Mouse (Mus musculus): ENCODE data around the gene Babam2.
"Not testable (repeated sequence)": the region's sequence is repeated elsewhere in the genome, so short reads cannot be mapped to it uniquely, and the experiment has no call there.

Babam2 gene

DNA sequence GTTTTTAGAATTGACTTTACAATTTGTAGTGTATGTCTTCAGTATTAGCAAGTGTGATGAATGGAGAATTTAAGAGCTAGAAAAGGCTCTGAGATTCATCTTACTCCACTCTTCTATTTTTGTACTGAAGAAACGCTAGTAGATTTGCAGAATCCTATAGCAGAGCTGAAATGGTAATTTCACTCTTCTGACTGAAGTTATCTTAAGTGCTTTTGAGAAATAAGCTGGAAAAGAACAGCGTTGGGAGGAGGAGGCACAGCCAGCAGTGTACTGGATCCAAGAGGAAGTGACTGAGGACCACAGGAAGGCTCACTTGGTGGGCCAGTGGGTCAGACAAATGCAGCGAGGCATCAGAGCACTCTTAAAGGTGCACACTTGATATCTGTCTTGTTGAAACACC, 90.1 kb downstream of the Babam2 start:
- no peak for DNase-seq

DNA sequence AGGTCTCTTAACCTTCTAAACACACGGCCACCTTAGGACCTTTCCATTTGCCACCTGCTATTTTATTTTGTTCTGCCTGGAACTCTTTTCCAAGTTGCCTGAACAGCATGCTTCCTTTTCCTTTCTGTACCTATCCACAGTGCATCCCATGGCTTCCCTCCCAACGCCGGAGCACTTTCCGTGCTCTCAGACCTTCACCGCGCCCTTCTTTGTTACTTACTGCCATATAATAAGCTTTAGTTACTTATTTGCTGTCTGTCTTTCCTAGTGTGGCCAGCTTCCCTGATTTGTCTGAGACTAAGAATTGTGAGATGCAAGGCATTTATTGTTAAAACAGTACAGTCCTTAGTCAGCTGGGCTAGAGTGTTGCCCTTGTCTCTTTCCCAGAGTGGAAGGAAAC, 94.9 kb downstream of the Babam2 start:
- DNase-seq: no peak

DNA sequence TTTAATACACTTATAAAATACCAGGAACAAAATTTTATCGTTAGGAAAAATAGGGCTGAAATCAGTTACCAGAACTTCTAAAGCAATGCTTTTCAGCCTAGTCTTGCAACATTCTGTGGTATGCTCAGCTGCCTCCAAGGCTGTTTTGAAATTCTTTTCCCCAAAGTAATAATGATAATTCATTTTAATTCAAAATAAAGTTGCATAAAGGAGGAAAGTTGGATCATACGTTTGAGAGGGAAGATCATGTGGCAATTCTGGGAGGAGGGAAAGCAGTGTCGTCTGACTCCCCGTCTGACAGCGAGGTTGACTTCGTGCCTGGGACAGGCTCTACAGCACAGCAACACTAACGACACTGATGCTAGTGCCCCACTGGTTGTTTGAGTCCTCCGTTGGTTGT, 95.4 kb downstream of the Babam2 start:
- no peak for DNase-seq

DNA sequence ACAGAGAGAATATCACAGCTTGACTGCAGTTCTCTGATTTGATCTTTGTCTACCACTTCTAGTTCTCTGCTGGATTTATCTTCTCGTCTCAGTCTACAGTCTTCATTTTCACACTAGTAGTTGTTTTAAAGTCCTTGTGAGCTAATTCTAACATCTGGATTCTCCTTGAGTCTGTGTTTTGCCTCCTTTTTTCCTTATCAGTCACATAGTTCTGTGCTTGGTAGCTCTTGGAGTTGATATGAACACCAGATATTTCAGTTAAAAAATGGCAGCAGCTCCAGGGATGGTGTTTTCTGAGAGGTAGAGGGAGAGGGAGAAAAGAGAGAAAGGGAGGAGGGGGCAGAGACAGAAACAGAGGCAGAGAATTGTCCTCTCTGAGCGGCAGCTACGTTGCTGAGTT, 97.9 kb downstream of the Babam2 start:
- no peak for DNase-seq

DNA sequence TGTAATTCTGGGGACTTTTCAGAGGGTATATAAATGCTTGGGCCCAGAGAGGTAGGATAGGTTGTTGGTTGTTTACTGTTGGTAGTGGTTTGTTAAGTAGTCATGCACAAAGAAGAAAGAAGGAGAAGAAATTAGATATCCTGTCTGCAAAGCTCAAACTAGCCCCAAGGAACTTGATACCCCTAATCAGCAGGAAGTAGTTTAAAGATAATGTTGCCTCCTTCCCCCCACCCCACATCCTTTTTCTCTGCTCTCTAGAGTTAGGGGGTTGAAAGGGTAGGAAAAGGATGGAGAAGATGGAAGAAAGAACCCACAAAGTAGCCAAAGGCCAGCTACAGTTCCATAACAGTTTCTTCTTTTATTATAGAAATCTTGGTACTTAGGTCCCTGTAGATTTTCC, 99.5 kb downstream of the Babam2 start:
- DNase-seq: no peak

DNA sequence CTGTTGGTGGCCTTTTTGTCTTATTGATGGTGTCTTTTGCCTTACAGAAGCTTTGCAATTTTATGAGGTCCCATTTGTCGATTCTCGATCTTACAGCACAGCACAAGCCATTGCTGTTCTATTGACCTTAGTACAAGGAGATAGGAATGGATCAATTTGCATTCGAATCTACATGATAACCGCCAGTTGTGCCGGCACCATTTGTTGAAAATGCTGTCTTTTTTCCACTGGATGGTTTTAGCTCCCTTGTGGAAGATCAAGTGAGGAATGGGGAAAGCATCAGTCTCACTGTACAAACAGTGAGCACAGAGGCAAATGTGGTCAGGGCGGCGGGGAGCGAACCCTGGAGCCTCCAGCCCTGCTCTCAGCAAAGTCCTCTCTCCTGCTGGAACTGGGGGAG, 106.7 kb downstream of the Babam2 start:
- not testable (repeated sequence) for DNase-seq

DNA sequence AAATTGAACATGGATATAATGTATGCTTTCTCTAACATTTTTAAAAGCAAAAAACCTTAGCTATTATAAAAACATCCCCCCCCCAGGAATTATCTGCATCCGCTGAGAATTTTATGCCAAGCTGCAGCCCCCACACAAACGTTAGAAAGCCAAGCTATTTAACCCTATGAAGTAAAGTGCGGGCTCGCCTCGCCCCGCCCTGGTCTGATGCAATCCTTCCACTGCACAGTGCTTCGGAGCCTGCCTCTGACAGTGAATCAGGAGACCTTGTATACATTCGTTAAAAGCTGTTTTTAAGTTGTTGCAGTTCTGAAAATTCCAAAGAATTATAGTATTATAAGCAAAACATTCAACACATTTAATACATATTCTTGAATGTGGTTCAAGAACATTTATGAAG, 107.3 kb downstream of the Babam2 start:
- DNase-seq: no peak

DNA sequence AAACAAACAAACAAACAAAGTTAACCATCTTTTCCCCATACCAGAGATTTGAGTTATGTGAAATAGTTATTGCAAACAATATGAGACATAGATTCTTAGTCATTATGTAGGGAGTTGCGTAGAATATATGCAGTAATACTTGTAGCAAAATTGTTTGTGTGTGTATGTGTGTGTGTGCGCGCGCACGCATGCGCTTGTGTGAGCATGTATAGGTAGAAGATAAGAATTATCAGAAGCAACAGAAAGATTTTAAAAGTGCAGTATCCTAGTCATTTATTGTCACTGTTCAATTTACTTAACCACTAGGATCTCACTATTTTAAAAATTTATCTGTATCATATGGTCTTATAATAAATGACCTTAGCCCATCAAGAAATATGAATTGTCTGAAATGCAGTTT, 109.8 kb downstream of the Babam2 start:
- no peak for DNase-seq

DNA sequence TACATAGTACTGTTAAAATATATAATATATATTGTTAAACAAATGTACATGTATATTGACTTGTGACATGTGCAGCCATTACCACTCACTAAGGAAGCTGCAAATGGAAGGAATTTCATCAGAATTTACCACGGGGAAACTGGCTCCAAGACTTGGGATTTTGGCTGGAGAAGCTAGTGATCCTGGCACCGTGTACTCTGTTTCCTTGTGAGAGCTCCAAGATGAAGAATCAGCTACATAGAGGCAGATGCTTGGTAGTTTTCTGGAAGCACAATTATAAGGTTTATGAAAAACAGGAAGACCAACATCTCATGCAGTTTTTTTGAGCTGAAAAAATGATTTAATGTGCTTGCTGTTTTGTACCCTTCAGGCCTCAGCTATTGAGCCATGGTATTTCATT, 110.8 kb downstream of the Babam2 start:
- DNase-seq: no peak

DNA sequence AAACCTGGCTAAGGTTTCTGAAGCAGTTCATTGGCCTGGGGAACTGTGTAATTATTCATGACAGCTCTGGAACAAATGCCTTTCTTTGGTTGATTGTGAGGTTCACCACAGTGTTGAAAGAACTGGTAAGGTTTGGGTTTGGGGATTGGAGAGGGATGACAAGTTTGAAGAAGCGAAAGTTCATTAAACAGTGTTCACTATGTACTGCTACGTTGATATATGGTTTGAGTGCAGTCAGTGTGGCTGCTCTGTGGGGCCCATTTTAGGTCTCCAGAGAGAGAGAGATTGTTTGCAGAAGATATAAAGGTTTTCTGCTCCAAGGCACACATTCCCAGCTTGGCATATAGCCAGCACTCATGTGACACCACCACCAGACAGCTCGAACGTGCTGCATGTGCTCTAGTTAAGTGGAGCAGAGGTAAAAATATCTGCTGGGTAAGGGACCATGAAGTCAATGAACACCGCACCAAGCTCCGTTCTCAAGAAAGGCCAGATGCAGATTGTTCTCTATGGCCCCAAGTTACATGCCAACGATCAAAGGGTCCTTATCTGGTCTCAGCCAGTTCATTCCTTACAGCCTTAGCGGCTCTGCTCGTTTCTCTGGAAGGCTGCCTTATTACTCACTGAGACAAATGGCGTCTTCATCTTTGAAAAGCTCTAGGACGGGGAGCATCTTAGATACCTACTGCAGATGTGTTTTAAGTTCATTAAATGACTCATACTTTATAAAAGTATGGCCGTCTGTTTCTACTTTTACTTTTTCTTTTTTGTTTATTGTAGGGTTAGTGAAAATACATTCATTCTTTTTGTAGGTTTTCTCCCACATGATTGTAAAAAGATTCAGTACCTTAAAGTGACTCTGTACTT, 113.5 kb downstream of the Babam2 start:
- no peak for DNase-seq

DNA sequence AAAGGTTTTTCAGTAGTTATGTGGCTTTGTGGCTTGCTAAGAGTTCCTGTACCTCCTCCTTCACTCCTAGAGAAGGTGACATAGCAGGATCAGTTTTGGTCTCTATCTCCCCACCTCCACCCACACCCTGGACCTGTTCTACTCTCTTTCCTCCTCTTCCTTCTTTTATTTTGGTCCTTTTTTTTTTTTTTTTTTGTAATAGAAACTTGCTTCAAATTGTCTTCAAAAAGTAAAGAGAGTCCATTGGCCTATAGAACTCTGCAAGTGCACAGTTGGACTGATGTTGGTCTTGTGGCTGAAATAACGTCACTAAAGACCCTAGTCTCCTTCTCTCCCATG, 114.1 kb downstream of the Babam2 start:
- no peak for DNase-seq

DNA sequence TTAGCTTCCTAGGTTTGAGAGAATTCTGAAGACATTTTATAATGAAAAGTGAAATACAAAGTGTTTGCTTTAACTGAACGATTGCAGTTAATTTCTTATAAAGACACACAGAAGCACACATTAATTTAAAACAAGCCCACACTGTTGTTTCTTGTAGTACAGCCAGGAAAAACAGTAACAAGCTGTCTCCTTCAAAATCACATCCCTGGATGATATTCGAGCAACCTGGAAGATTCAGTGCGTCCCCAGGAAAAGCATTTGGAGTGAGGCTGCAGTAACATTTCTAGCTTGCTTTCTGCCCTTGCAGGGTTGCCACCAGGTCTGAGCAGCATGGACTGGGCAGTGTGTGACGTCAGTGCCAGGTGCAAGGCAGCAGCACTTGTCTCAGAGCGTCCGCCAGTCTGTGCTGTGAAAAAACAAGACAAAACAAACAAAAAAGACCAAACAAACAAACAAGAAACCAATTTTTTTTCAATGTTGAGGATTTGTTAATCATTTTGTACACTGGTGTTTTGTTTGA, 115.7 kb downstream of the Babam2 start:
- DNase-seq: no peak

DNA sequence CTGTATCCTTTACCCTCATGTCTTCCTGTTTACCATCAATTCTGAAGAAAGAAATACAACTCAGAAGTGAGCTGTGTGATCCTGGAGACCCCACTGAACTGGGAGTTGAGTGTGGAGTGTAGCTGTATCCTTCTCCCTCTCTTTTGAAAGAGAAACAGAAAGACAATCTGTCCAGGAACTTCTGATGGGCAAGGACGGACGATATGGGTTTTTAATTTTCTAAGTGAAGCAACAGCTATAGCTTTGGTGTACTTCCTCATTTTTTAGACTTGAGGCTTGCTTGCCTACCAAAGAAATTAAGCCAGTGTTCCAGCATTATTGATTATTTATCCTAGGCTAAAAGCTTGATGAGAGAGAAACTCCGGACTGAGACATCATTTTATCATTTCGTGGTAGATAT, 116.6 kb downstream of the Babam2 start:
- DNase-seq: no peak

DNA sequence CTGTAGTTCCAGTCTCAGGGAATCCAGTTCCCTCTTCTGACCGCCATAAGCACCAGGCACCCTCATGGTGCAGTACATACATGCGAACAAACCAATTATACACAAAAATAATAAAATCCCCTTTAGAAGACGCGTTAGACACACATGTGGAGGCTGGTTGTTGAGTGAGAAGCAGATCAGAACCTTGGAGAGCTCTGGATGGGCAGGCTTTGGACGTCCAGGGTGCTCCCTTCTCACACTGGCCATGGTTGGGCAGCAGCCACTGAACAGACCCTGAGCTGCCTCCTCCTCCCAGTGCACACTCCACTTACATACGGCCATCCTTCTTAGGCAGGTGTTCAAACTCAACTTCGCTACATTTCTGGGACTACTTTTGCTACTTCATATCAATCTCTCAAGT, 117.6 kb downstream of the Babam2 start:
- no peak for DNase-seq

DNA sequence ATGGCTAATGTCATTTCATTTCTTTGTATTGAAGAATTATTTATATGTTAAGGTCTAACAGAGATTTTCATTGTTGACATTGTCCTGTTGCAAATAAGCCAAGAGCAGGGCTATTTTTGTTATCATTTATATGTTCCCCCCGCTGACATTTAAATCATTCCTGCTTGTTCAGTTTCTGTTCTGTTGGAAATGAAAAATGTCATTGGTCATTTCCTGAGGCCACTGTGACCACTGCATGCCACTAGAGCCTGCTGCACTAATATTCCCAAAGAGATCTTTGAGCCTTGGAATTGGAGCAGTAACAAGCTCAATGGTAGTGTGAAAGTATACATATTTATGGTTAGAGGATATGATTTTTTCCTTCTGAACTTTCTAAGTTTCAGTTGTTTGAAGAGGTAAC, 118.6 kb downstream of the Babam2 start:
- DNase-seq: no peak

DNA sequence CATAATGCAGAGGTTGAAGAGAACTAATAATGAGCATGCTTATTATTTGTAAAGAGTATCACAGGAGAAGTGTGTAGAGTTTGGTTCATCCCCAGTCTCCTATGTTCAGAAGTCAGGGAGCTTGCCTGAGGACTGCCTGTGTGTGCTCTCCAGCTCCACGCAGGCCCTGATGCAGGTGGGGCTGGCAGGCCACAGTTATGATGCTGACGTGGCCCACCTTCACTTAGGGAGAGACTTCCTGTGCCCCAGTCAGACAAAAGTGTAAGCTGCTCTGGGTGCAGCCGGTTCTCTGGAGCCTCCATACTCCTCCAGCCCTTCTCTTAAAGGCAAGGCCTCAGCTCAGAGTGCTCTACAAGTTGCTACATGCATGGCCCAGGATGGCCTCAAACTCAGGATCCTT, 123.3 kb downstream of the Babam2 start:
- no peak for DNase-seq

DNA sequence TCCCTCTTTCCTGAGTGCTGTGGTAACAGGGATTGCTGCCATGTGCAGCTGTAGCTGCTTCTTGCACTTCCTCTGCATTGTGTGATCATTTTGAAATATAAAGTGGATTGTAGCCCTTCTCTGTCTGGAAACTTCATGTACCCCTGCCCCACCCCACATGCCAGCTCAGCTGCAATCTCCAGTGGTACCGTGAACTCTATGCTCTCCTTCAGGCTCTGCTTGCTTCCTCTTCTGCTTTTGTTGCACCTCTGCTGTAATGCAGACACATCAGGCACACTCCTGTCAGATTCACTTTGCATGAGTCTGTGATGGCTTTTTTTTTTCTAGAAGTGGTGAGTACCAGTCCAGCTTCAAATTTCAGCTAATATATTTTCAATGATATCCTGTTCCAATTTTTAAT, 123.7 kb downstream of the Babam2 start:
- no peak for DNase-seq

DNA sequence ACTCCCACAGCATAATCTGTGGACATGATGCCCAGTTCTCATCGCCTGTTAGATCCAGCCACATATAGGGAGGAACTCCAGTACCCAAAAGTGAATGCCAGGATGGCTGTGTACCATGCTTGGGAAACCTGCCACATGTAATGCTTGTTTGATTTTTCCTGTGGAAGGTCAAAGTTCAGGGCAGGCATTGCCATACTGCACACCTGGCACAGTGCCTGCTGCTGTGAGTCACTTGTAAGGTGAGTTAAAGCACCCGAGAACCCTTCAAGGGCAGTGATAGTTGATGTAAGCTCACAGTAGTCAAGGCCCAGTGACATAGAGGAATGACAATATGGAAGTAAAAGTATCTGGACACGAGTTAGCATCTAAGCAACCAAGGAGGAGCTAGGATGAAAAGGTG, 126.2 kb downstream of the Babam2 start:
- DNase-seq: no peak

DNA sequence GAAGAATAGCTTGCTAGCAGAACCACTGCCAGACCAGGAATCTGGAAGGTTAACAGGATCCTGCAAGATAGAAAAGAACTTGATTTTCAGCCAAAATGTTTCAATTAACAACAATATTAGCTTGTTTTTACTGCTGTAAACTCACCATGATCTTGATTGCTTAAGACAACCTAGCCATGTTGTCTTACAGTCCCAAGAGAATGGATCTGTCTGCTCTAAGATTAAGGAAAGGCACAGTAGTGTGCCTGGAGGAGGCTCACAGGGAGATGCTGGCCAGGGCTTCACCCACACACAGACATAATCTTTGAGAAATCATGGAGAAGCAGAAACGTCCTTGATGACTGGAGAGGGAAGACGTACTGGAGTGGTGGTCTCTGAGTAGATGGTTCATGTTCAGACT, 126.6 kb downstream of the Babam2 start:
- no peak for DNase-seq

DNA sequence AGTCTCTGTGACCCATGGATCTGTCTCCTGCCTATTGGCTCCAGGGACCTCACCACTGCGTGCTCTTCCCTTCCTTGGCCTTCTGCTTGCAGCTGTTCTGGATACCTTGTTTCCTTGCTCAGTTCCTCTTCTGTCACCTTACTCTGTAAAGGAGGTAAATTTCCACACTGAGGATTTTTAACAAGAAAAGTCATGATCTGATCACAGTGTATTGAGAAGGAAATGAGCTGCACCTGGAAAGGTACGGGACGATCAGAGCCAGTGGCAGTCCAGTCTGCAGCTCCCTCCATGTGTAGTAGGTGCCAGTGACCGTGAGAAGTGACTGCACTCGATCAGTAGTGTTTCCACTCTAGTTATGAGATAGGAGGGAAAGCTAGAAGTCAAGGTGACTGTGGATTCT, 129.8 kb downstream of the Babam2 start:
- DNase-seq: no peak

DNA sequence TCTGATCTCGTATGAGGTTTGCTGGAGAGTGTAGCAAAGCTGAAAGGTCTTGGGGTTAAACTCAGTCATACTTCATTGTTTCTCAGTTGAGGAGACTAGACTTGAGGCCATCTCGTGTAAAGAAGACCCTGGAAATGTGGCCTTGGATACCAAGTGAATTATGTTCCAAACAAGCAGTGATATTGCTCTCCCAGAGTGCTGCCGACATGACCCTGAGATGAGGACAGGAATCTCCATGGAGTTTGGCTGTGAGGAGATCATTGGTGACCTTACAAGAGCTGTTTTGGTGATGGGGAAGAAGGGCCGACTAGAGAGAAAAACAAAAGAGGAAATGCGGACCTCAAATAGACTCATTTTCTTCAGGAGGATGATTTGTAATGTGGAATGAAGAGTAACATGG, 130.4 kb downstream of the Babam2 start:
- no peak for DNase-seq

DNA sequence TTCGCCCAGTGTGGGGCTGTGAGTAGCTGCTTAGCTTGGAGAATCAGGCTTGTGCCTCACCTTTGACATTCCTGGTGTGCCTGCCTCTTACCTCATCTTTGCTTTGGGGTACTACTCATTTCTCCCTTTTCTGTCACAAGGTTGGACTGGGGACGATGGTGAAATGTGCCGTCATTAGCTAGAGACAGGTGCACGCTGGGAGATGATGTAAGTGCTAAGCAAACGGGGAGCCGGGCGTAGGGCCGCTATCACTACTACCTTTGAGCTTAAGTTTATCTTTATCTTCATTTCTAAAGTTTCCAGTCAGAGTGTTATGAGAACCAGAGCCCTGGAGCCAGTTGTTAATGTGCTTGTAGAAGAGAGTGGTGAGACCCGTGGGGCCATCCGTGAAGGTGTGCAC, 131.3 kb downstream of the Babam2 start:
- no peak for DNase-seq

DNA sequence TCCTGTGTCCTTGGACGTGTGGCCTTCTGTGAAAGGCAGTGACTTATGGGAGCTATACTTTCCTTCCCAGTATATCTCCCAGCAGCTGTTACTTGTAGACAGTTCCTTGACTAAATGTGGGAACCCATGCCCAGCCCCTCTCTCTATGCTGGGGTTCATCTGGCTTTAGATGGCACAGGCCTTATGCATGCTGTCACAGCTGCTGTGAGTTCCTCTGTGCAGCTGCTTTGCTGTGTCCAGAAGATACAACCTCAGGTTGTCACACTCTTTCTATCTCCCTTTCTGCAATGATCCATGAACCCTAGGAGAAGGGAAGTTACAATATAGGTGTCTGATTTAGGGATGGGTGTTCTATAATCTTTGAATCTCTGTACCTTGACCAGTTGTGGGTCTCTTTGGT, 132.1 kb downstream of the Babam2 start:
- DNase-seq: no peak

DNA sequence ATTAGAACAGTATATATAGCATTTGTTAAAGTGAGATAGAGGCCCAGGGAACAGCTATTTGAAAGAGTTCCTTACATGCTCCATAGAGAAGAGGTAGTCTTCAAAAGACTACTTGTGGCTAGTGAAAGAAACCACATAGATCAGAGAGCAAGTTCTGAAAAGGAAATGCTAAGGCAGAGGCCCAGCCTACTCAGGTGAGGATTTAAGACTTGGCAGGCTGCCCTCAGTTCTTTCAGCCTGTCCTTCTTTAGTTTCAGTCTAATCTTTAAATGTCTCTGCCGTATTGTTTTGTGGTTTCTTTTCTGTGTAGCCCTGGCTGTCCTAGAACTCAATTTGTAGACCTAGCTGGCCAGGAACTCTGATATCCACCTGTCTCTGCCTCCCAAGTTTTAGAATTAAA, 134.1 kb downstream of the Babam2 start:
- no peak for DNase-seq

DNA sequence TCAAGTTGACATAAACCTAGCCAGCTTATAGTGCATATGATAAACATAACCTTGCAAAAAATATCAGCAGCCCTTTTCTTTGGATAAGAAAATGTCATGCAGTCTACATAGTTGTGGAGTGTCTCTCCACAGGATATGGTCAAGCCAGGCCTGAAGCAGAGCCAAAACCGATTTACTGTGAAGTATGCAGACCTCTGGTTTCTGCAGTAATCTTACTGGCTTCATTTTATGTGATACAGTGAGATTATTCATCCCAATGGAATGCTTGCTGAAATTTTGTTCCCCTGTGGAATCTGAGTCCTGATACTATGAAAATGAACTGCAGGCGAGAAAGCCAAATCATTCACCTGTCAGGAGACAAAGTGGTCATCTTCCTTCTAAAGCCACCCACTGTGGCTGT, 138.2 kb downstream of the Babam2 start:
- DNase-seq: no peak
